In genomic region chr16:71973811-71974210, GRCm38 (mm10) we compare ENCODE assay signal across 21 mouse cellular contexts.
DNase-seq lines count a peak whose midpoint lies in the region; ATAC-seq lines count a peak whose summit lies in the region.
"Had no signal": no experiment of that assay in that cellular context is flagged by ENCODE, and none has a peak within 500 bp of the region (broad histone marks: within the 10 kb centered on the region; RNA-seq: fewer than 3 reads in every experiment).

No protein-coding gene starts in this region.

- no peak overlapping the region for H3K4me3 ChIP-seq in forebrain, embryonic 14.5 days (ENCODE audit: low read depth, low read length)
- no peak overlapping the region for H3K4me3 ChIP-seq in forebrain, embryonic 10.5 days
- no peak overlapping the region for H3K4me3 ChIP-seq in heart, embryonic 10.5 days
- H3K4me3 ChIP-seq in intestine, embryonic 16.5 days (ENCODE audit: low read length), result no peak overlapping the region
- H3K4me3 ChIP-seq: embryonic facial prominence, embryonic 13.5 days; embryonic facial prominence, embryonic 15.5 days; erythroblast, embryonic 14.5 days; forebrain, embryonic 13.5 days had no signal

- no peak overlapping the region for H3K9ac ChIP-seq in forebrain, embryonic 14.5 days (ENCODE audit: low read length)
- no peak overlapping the region for H3K9ac ChIP-seq in intestine, embryonic 16.5 days (ENCODE audit: low read depth, low read length)
- H3K9ac ChIP-seq: embryonic facial prominence, embryonic 13.5 days; embryonic facial prominence, embryonic 15.5 days; forebrain, embryonic 13.5 days had no signal

- peak; percentile 52 for DNase-seq in forebrain, embryonic 14.5 days (ENCODE audit: low spot score)
- DNase-seq in forebrain, embryonic 10.5 days (ENCODE audit: extremely low spot score, low spot score), result no peak
- DNase-seq in adipocyte (ENCODE audit: low spot score), result peak; percentile 28
- DNase-seq in heart, embryonic 10.5 days (ENCODE audit: low spot score), result no peak
- DNase-seq: adrenal gland, adult 2 months; adrenal gland, postnatal 10 days; adrenal gland, postnatal 25 days; cerebellum, adult 11-12 months; cerebellum, adult 2 months; cerebellum, adult 9-11 months; cerebellum, postnatal 14 days; cerebellum, postnatal 36 days; embryo, embryonic 11 days had no signal

- H3K36me3 ChIP-seq in forebrain, embryonic 14.5 days (ENCODE audit: control insufficient read depth, insufficient read depth, low read length), result no peaks in the 10 kb centered on the region
- H3K36me3 ChIP-seq in forebrain, embryonic 10.5 days (replicated peaks), result no peaks in the 10 kb centered on the region
- H3K36me3 ChIP-seq in heart, embryonic 10.5 days, result no peaks in the 10 kb centered on the region
- H3K36me3 ChIP-seq in intestine, embryonic 16.5 days (ENCODE audit: control insufficient read depth, insufficient read depth, low read length), result no peaks in the 10 kb centered on the region
- H3K36me3 ChIP-seq: embryonic facial prominence, embryonic 13.5 days; embryonic facial prominence, embryonic 15.5 days had no signal

- H3K27ac ChIP-seq in forebrain, embryonic 14.5 days (ENCODE audit: low read depth, low read length), result no peak overlapping the region
- no peak overlapping the region for H3K27ac ChIP-seq in forebrain, embryonic 10.5 days
- no peak overlapping the region for H3K27ac ChIP-seq in heart, embryonic 10.5 days
- no peak overlapping the region for H3K27ac ChIP-seq in intestine, embryonic 16.5 days (ENCODE audit: low read length)
- H3K27ac ChIP-seq: embryonic facial prominence, embryonic 13.5 days; embryonic facial prominence, embryonic 15.5 days; forebrain, embryonic 13.5 days had no signal

- H3K27me3 ChIP-seq in forebrain, embryonic 14.5 days (replicated peaks; ENCODE audit: control insufficient read depth, insufficient read depth, low read length), result no peaks in the 10 kb centered on the region
- no peaks in the 10 kb centered on the region for H3K27me3 ChIP-seq in forebrain, embryonic 10.5 days (ENCODE audit: poor library complexity, severe bottlenecking)
- no peaks in the 10 kb centered on the region for H3K27me3 ChIP-seq in heart, embryonic 10.5 days (ENCODE audit: insufficient read depth, poor library complexity, severe bottlenecking)
- no peaks in the 10 kb centered on the region for H3K27me3 ChIP-seq in intestine, embryonic 16.5 days (replicated peaks; ENCODE audit: control insufficient read depth, insufficient read depth, low read length)
- H3K27me3 ChIP-seq: embryonic facial prominence, embryonic 13.5 days; embryonic facial prominence, embryonic 15.5 days; forebrain, embryonic 13.5 days; Patski had no signal

- ATAC-seq in forebrain, embryonic 14.5 days, result no peak
- ATAC-seq in intestine, embryonic 16.5 days, result no peak
- ATAC-seq: activated CD4-positive, CD25-positive, alpha-beta regulatory T cell, adult 4 months; forebrain, embryonic 13.5 days; forebrain, embryonic 16.5 days; Patski had no signal

- no peaks in the 10 kb centered on the region for H3K4me1 ChIP-seq in forebrain, embryonic 14.5 days (ENCODE audit: control insufficient read depth, insufficient read depth, low read length)
- no peaks in the 10 kb centered on the region for H3K4me1 ChIP-seq in forebrain, embryonic 10.5 days
- H3K4me1 ChIP-seq in heart, embryonic 10.5 days, result no peaks in the 10 kb centered on the region
- H3K4me1 ChIP-seq in intestine, embryonic 16.5 days (ENCODE audit: control insufficient read depth, insufficient read depth, low read length), result no peaks in the 10 kb centered on the region
- H3K4me1 ChIP-seq: embryonic facial prominence, embryonic 13.5 days; embryonic facial prominence, embryonic 15.5 days; forebrain, embryonic 13.5 days had no signal

- H3K9me3 ChIP-seq in forebrain, embryonic 14.5 days (replicated peaks; ENCODE audit: control insufficient read depth, low read length), result no peaks in the 10 kb centered on the region
- H3K9me3 ChIP-seq in forebrain, embryonic 10.5 days, result no peaks in the 10 kb centered on the region
- no peaks in the 10 kb centered on the region for H3K9me3 ChIP-seq in heart, embryonic 10.5 days
- no peaks in the 10 kb centered on the region for H3K9me3 ChIP-seq in intestine, embryonic 16.5 days (ENCODE audit: control insufficient read depth, low read length)
- H3K9me3 ChIP-seq: embryonic facial prominence, embryonic 13.5 days; embryonic facial prominence, embryonic 15.5 days; forebrain, embryonic 13.5 days had no signal

- no peak overlapping the region for H3K4me2 ChIP-seq in forebrain, embryonic 14.5 days (ENCODE audit: low read length)
- H3K4me2 ChIP-seq in intestine, embryonic 16.5 days (ENCODE audit: low read depth, low read length), result no peak overlapping the region
- H3K4me2 ChIP-seq: embryonic facial prominence, embryonic 13.5 days; embryonic facial prominence, embryonic 15.5 days; forebrain, embryonic 13.5 days had no signal

- 66% methylated on average over 2 of the region's 2 CpGs for WGBS in forebrain, embryonic 14.5 days
- WGBS in forebrain, embryonic 10.5 days, result 85% methylated on average over 2 of the region's 2 CpGs
- 80% methylated on average over 2 of the region's 2 CpGs for WGBS in heart, embryonic 10.5 days
- WGBS in intestine, embryonic 16.5 days, result 75% methylated on average over 2 of the region's 2 CpGs

Comparison
In these comparisons a context has a peak if more than half of its experiments do, and no peak if none do; other contexts are left out.
1. DNase-seq: peak in forebrain, embryonic 14.5 days (single experiment) and adipocyte (single experiment); none in forebrain, embryonic 10.5 days (single experiment) and heart, embryonic 10.5 days (single experiment).